Mouse (Mus musculus) brain, embryonic 14.5 days (tissue): Measurements from ENCODE around the gene Gas6.

Experiments
- CTCF ChIP-seq: fragments of 200-500 bp; IDR thresholded peaks from 2 replicates; pipeline ENCODE4 v1.5.1; 2012; ENCODE audit warnings: inconsistent platforms, mild to moderate bottlenecking, moderate library complexity, borderline replicate concordance; ENCODE audit not compliant: insufficient read depth, insufficient read length; ENCODE audit errors: extremely low read depth
- POLR2A ChIP-seq: fragments of 200-500 bp; IDR thresholded peaks from 2 replicates; pipeline ENCODE4 v1.6.1; 2012; ENCODE audit warnings: mild to moderate bottlenecking, inconsistent platforms, borderline replicate concordance; ENCODE audit not compliant: poor library complexity, insufficient read depth, insufficient read length, severe bottlenecking; ENCODE audit errors: extremely low read depth

GRCm38 (mm10) chr8:13491491-13492010 is 2.7 kb downstream of the Gas6 start:
- TF ChIP-seq CTCF (no peak), POLR2A (no peak)
